Mouse (Mus musculus) adrenal gland (tissue): ENCODE data around the gene Spryd4.
"Not testable (repeated sequence)": the region's sequence is repeated elsewhere in the genome, so short reads cannot be mapped to it uniquely, and the experiment has no call there.

Experiments
- intact Hi-C: fragments of 180-260 bp; cut with DNase I; formaldehyde crosslinking; loops from one replicate; pipeline ENCODE4 v1.15.1; 2025

Spryd4 gene

DNA sequence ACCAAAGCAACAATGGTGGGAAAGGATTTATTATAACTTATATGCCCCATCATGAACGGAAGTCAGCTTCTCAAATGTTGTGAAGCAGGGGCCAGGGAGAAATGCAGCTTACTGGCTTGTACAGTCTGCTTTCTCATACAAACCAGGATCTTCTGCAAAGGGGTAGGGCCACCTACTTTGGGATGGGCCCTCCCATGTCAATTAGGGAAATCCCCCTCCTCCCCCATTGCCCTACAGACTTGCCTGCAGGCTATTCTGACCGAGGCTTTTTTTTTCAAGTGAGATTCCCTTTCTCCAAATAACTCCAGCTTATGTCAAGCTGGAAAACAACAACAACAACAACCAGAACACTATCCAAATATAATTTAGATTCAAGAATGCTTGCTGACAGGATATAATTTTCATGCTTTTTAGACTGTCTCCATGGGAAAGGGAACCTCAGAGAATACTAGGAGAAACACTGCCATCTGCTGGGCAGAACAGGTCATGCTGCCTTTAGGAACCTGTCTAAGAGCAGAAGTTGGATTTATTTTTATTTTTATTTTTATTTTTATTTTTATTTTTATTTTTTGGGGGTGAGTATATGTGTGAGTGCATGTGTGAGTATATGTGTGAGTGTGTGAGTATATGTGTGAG is 23.2 kb downstream of the Spryd4 start:
- intact Hi-C loops, result loop anchor here (5.0 kb wide), 1 partner anchor 231 kb away; no protein-coding TSS in a partner anchor

DNA sequence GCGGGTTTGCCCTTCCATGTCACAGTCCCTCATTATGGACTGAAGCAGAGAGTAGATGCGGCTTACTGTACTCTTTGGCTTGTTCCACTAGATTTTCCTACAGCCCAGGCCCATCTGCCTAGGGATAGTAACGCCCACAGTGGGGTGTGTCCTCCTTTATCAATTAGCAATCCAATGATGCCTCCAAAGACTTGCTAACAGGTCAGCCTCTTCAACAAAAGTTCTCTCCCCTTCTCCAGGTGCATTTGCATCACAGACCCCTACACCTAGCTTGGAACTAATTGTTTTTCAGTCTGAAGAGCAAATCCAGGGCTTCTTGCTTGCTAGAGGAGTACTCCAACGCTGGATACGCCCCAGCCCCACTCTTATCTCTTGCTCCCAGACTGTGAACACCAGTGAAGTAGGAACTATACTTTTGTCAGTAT is 24.4 kb downstream of the Spryd4 start:
- intact Hi-C loops, result loop anchor here (2.0 to 5.0 kb wide), 3 partner anchors 46 to 230 kb away; no protein-coding TSS in a partner anchor

DNA sequence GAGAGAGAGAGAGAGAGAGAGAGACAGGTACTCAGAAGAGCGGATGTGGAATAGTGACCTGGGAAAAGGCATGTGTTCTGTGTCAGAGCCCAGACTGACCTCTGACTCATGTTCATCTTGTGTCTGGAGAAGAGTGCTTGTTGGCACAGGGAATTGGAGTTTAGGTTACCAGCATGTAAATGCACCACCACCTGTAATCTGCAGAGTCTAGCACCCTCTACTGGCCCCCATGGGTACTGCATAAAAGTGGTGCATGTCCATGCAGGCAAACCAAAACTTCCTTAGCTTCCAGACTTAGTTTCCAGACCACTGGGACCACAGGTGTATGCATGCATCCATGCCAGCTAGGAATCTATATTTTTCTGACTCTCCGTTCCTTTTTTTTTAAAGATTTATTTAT is 25.6 kb downstream of the Spryd4 start:
- intact Hi-C loops, result loop anchor here (2.0 to 5.0 kb wide), 3 partner anchors 45 to 229 kb away; no protein-coding TSS in a partner anchor

DNA sequence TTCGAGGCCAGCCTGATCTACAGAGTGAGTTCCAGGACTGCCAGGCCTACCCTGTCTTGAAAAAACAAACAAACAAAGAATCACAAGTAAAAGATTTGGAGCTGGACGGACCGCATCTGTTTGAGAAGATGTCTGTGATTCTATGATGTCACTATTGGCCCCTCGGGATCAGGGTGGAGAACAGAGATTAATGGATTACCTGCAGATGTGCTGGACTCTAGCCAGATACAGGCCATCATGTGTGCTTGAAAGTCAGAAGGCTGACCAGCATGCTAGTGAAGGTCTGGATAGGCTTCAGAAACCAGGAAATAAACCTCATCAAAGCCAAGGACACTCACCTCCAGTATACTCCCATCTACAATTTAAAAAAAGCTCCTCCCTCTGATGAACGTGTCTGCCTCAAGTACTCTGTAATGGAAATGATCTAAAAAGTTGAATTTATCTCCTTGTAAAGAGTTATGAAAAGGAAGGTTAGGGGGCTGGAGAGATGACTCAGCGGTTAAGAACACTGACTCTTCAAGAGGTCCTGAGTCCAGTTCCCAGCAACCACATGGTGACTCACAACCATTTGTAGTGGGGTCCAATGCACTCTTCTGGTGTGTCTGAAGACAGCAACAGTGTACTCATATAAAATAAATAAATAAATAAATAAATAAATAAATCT is 26.2 kb downstream of the Spryd4 start:
- intact Hi-C loops, result loop anchor here (5.0 kb wide), 1 partner anchor 228 kb away; no protein-coding TSS in a partner anchor

DNA sequence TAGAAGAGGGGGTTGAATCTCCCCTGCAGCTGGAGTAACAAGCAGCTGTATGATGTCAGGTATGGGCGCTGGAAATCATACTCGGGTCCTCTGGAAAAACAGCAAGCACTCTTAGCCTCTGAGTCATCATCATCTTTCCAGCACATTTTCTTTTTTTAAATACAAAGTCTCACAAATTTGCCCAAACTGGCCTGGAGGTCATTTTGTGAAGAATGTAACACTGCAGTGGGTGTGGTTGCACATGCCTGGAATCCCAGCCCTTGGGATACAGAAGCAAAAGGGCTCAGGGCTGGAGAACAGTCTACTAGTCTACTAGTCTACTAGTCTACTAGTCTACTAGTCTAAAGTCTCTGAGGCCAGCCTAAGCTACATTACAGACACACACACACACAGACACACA is 27.3 kb downstream of the Spryd4 start:
- intact Hi-C loops, result no loop called here

DNA sequence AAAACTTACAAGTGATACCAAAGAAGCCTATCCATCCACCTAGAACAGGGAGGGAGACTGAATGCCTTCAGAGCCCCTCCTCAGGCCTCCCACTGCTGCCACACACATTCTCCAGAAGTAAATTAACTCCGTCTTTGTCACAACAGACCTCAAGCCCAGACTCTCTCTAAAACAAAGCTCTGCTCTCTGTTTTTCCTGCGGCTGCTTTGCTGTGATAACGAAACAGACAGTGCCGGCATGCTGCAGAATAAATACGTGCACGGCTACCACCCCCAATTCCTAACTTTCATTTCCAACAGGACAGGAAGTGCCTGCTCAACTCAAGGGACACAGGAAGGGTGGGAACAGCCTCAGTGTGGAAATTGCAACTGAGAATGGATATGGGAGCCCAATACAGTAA is 31.6 kb downstream of the Spryd4 start, which contains the start of gene Rbms2:
Gene Rbms2, minus strand, starts transcription at position 309 of the 400 bp plus-strand sequence.
- intact Hi-C loops, result no loop called here

- intact Hi-C loops, result no loop called here
Observed at GRCm38 (mm10) chr10:128177316-128177715, 34.3 kb downstream of the Spryd4 start.

- intact Hi-C loops, result no loop called here
Observed at GRCm38 (mm10) chr10:128175996-128176755, 35.4 kb downstream of the Spryd4 start.

GRCm38 (mm10) chr10:128175302-128175701 is 36.3 kb downstream of the Spryd4 start:
- intact Hi-C loops, result no loop called here

- intact Hi-C loops, result not testable (repeated sequence)
Observed at GRCm38 (mm10) chr10:128171348-128171747, 40.3 kb downstream of the Spryd4 start.

- intact Hi-C loops, result no loop called here
Observed at GRCm38 (mm10) chr10:128167091-128167490, 44.5 kb downstream of the Spryd4 start.

DNA sequence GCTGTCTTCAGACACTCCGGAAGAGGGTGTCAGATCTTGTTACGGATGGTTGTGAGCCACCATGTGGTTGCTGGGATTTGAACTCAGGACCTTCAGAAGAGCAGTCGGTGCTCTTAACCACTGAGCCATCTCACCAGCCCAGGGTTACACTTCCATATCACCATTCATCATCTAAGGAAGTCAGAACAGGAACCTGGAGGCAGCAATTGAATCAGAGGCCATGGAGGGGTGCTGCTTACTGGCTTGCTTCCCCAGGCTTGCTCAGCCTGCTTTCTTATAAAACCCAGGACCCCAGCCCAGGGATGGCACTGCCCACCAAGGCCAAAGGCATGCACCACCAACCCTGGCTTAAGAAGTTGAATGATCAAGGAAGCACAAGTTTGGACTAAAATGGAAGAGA is 45.9 kb downstream of the Spryd4 start:
- intact Hi-C loops, result not testable (repeated sequence)
